Comparison of ENCODE assay signal across 9 mouse cellular contexts in genomic region chr11:103171286-103171620, GRCm38 (mm10). TPM values are rescaled to one million over a fixed set of nuclear protein-coding genes. Genes with fewer than 3 reads are reported as not detected.
DNase-seq lines count a peak whose midpoint lies in the region; ATAC-seq and TF ChIP-seq lines count a peak whose summit lies in the region.
"Had no signal": no experiment of that assay in that cellular context is flagged by ENCODE, and none has a peak within 500 bp of the region (broad histone marks: within the 10 kb centered on the region; RNA-seq: fewer than 3 reads in every experiment).

No protein-coding gene starts in this region.

- H3K9ac ChIP-seq in kidney, embryonic 14.5 days (ENCODE audit: low read depth, low read length) = peak overlapping the region; percentile 69
- H3K9ac ChIP-seq in hindbrain, embryonic 13.5 days = peak overlapping the region; percentile 76
- peak overlapping the region; percentile 86 for H3K9ac ChIP-seq in midbrain, embryonic 16.5 days (ENCODE audit: low read depth, low read length)

- H3K36me3 ChIP-seq in kidney, embryonic 14.5 days (ENCODE audit: control insufficient read depth, insufficient read depth, low read length) = no peaks in the 10 kb centered on the region
- no peaks in the 10 kb centered on the region for H3K36me3 ChIP-seq in hindbrain, embryonic 13.5 days
- H3K36me3 ChIP-seq in midbrain, embryonic 16.5 days (ENCODE audit: control insufficient read depth, insufficient read depth, low read length) = no peaks in the 10 kb centered on the region

- H3K27ac ChIP-seq in kidney, embryonic 14.5 days (ENCODE audit: low read depth, low read length) = peak overlapping the region; percentile 4; the same call in 1 of the 2 replicates
- H3K27ac ChIP-seq in bone marrow macrophage, adult 2 months (ENCODE audit: insufficient read depth, low read depth, low read length) = peak overlapping the region; percentile 88
- 0 out of 2 replicates have a peak overlapping the region, but pooled peaks have one; percentile 48 for H3K27ac ChIP-seq in hindbrain, embryonic 13.5 days
- H3K27ac ChIP-seq in midbrain, embryonic 16.5 days (ENCODE audit: low read length) = peak overlapping the region; percentile 71

- ATAC-seq in kidney, embryonic 14.5 days (ENCODE audit: low FRiP score, low TSS enrichment) = no peak
- ATAC-seq in hindbrain, embryonic 13.5 days (ENCODE audit: low FRiP score) = peak; percentile 15; the same call in 1 of the 2 replicates
- no peak; the same call in 1 of the 2 replicates for ATAC-seq in midbrain, embryonic 16.5 days

- TF ChIP-seq POLR2A in bone marrow macrophage, adult 2 months (IDR thresholded peaks at IDR 0.05; ENCODE audit: borderline replicate concordance, low read depth, low read length) = no peak

- peaks cover 19% of the 10 kb centered on the region for H3K4me1 ChIP-seq in kidney, embryonic 14.5 days (ENCODE audit: control insufficient read depth, insufficient read depth, low read length)
- peaks cover 38% of the 10 kb centered on the region for H3K4me1 ChIP-seq in bone marrow macrophage, adult 2 months (ENCODE audit: control insufficient read depth, insufficient read depth, low read length)
- peaks cover 42% of the 10 kb centered on the region for H3K4me1 ChIP-seq in hindbrain, embryonic 13.5 days (replicated peaks)
- peaks cover 32% of the 10 kb centered on the region for H3K4me1 ChIP-seq in midbrain, embryonic 16.5 days (ENCODE audit: control insufficient read depth, insufficient read depth, low read length)

- H3K4me2 ChIP-seq in kidney, embryonic 14.5 days (replicated peaks; ENCODE audit: low read depth, low read length) = peak overlapping the region; percentile 99
- H3K4me2 ChIP-seq in hindbrain, embryonic 13.5 days = peak overlapping the region; percentile 83
- H3K4me2 ChIP-seq in midbrain, embryonic 16.5 days (ENCODE audit: low read length) = peak overlapping the region; percentile 76

- no peak for TF ChIP-seq CTCF in bone marrow macrophage, adult 2 months (IDR thresholded peaks at IDR 0.05; ENCODE audit: low read depth, low read length)

- peak overlapping the region; percentile 63 for H3K4me3 ChIP-seq in kidney, embryonic 14.5 days (ENCODE audit: low read length)
- H3K4me3 ChIP-seq in bone marrow macrophage, adult 2 months (ENCODE audit: insufficient read depth, low read length) = peak overlapping the region; percentile 88
- H3K4me3 ChIP-seq in hindbrain, embryonic 13.5 days = peak overlapping the region; percentile 74
- peak overlapping the region; percentile 73 for H3K4me3 ChIP-seq in midbrain, embryonic 16.5 days (ENCODE audit: low read depth, low read length)

- no peak for DNase-seq in kidney, postnatal 4 days
- no peak for DNase-seq in gastrocnemius, postnatal 14 days
- DNase-seq in adrenal gland, adult 2 months = no peak
- no peak for DNase-seq in gastrocnemius, adult 8-10 months (ENCODE audit: low spot score in 2 of 2)

- H3K9me3 ChIP-seq in kidney, embryonic 14.5 days (ENCODE audit: control insufficient read depth, low read length) = no peaks in the 10 kb centered on the region
- no peaks in the 10 kb centered on the region for H3K9me3 ChIP-seq in hindbrain, embryonic 13.5 days
- H3K9me3 ChIP-seq in midbrain, embryonic 16.5 days (replicated peaks; ENCODE audit: control insufficient read depth, low read length, poor library complexity, severe bottlenecking) = no peaks in the 10 kb centered on the region

- WGBS in kidney, embryonic 14.5 days = 2% methylated on average over 23 of the region's 23 CpGs
- 2% methylated on average over 23 of the region's 23 CpGs for WGBS in hindbrain, embryonic 13.5 days
- 2% methylated on average over 23 of the region's 23 CpGs for WGBS in midbrain, embryonic 16.5 days

- H3K27me3 ChIP-seq in kidney, embryonic 14.5 days (ENCODE audit: control insufficient read depth, insufficient read depth, low read length) = peaks cover 36% of the 10 kb centered on the region
- peaks cover 70% of the 10 kb centered on the region for H3K27me3 ChIP-seq in hindbrain, embryonic 13.5 days
- no peaks in the 10 kb centered on the region for H3K27me3 ChIP-seq in midbrain, embryonic 16.5 days (ENCODE audit: control insufficient read depth, insufficient read depth, low read depth, low read length)

- intact Hi-C loops in gastrocnemius, postnatal 14 days (cut with DNase I; ENCODE audit: low total_unique reads) = loop anchor here (5.0 kb wide), 1 partner anchor 156 kb away; no protein-coding TSS in a partner anchor

RNA-seq across cellular contexts. Expression of gene Fmnl1, which starts 0.3 kb away (rescaled TPM):
- 1.1 and 4.0 TPM in 2 replicates for polyA plus RNA-seq in kidney, embryonic 14.5 days (2014; fragmentation: Nextera tagmentation; extraction: Ambion mirVana)
- 216 and 241 TPM in 2 replicates for polyA plus RNA-seq in bone marrow macrophage, adult 2 months (2012; ENCODE audit: insufficient read depth, insufficient read length, missing spikeins)
- 3.1 and 3.3 TPM in 2 replicates for polyA plus RNA-seq in hindbrain, embryonic 13.5 days (2015; fragmentation: Nextera tagmentation; extraction: Ambion mirVana)
- polyA plus RNA-seq in midbrain, embryonic 16.5 days (2015; fragmentation: Nextera tagmentation; extraction: Ambion mirVana) = 5.7 and 6.3 TPM in 2 replicates
- 1 to 10 TPM; 6.7 to 7.3 TPM for total RNA-seq in gastrocnemius, postnatal 14 days (2021)
- 10 to 100 TPM; 18.9 to 24.2 TPM for total RNA-seq in adrenal gland, adult 2 months (2021)
- 16.3 and 19.2 TPM in 2 replicates for polyA plus RNA-seq in adrenal gland, adult 2 months (2012; rRNA removed)
- 1 to 10 TPM; 2.2 to 3.9 (median 3.5) TPM for total RNA-seq in gastrocnemius, adult 8-10 months (2022)

RNA-seq across cellular contexts. Expression of gene 1700023F06Rik, which starts 37.1 kb away (rescaled TPM):
- polyA plus RNA-seq in kidney, embryonic 14.5 days (2014; fragmentation: Nextera tagmentation; extraction: Ambion mirVana) = 0.26 and 0.29 TPM in 2 replicates
- polyA plus RNA-seq in bone marrow macrophage, adult 2 months (2012; ENCODE audit: insufficient read depth, insufficient read length, missing spikeins) = not detected in 2 replicates
- polyA plus RNA-seq in hindbrain, embryonic 13.5 days (2015; fragmentation: Nextera tagmentation; extraction: Ambion mirVana) = 0.87 and 1.3 TPM in 2 replicates
- polyA plus RNA-seq in midbrain, embryonic 16.5 days (2015; fragmentation: Nextera tagmentation; extraction: Ambion mirVana) = 2.3 and 3.1 TPM in 2 replicates
- total RNA-seq in gastrocnemius, postnatal 14 days (2021) = not detected
- under 1 TPM; 0.45 to 0.52 TPM for total RNA-seq in adrenal gland, adult 2 months (2021)
- polyA plus RNA-seq in adrenal gland, adult 2 months (2012; rRNA removed) = 1.4 and 2.1 TPM in 2 replicates
- total RNA-seq in gastrocnemius, adult 8-10 months (2022) = not detected
- total RNA-seq: neutrophil, adult 5-6 weeks had no signal

RNA-seq across cellular contexts. Expression of gene Hexim2, which starts 39.0 kb away (rescaled TPM):
- polyA plus RNA-seq in kidney, embryonic 14.5 days (2014; fragmentation: Nextera tagmentation; extraction: Ambion mirVana) = 8.3 and 10.3 TPM in 2 replicates
- 3.1 and 3.6 TPM in 2 replicates for polyA plus RNA-seq in bone marrow macrophage, adult 2 months (2012; ENCODE audit: insufficient read depth, insufficient read length, missing spikeins)
- polyA plus RNA-seq in hindbrain, embryonic 13.5 days (2015; fragmentation: Nextera tagmentation; extraction: Ambion mirVana) = 21.3 and 22.3 TPM in 2 replicates
- 29.9 and 37.0 TPM in 2 replicates for polyA plus RNA-seq in midbrain, embryonic 16.5 days (2015; fragmentation: Nextera tagmentation; extraction: Ambion mirVana)
- total RNA-seq in gastrocnemius, postnatal 14 days (2021) = 1 to 10 TPM; 2.7 to 3.8 TPM
- 1 to 10 TPM; 2.8 to 7.0 TPM for total RNA-seq in adrenal gland, adult 2 months (2021)
- polyA plus RNA-seq in adrenal gland, adult 2 months (2012; rRNA removed) = 3.3 and 4.5 TPM in 2 replicates
- 1 to 10 TPM; 1.7 to 4.0 (median 2.8) TPM for total RNA-seq in gastrocnemius, adult 8-10 months (2022)

RNA-seq across cellular contexts. Expression of gene Spata32, which starts 47.0 kb away (rescaled TPM):
- polyA plus RNA-seq in kidney, embryonic 14.5 days (2014; fragmentation: Nextera tagmentation; extraction: Ambion mirVana) = not detected in 2 replicates
- not detected in 2 replicates for polyA plus RNA-seq in bone marrow macrophage, adult 2 months (2012; ENCODE audit: insufficient read depth, insufficient read length, missing spikeins)
- 0.40 and 0.58 TPM in 2 replicates for polyA plus RNA-seq in hindbrain, embryonic 13.5 days (2015; fragmentation: Nextera tagmentation; extraction: Ambion mirVana)
- polyA plus RNA-seq in midbrain, embryonic 16.5 days (2015; fragmentation: Nextera tagmentation; extraction: Ambion mirVana) = 1.2 and 1.3 TPM in 2 replicates
- not detected for total RNA-seq in gastrocnemius, postnatal 14 days (2021)
- total RNA-seq in adrenal gland, adult 2 months (2021) = not detected
- polyA plus RNA-seq in adrenal gland, adult 2 months (2012; rRNA removed) = not detected in 2 replicates
- total RNA-seq in gastrocnemius, adult 8-10 months (2022) = not detected
- total RNA-seq: neutrophil, adult 5-6 weeks had no signal

RNA-seq across cellular contexts. Expression of gene Hexim1, which starts 55.2 kb away (rescaled TPM):
- polyA plus RNA-seq in kidney, embryonic 14.5 days (2014; fragmentation: Nextera tagmentation; extraction: Ambion mirVana) = 7.1 and 8.9 TPM in 2 replicates
- 43.7 and 44.3 TPM in 2 replicates for polyA plus RNA-seq in bone marrow macrophage, adult 2 months (2012; ENCODE audit: insufficient read depth, insufficient read length, missing spikeins)
- polyA plus RNA-seq in hindbrain, embryonic 13.5 days (2015; fragmentation: Nextera tagmentation; extraction: Ambion mirVana) = 3.6 and 4.3 TPM in 2 replicates
- 4.1 and 4.2 TPM in 2 replicates for polyA plus RNA-seq in midbrain, embryonic 16.5 days (2015; fragmentation: Nextera tagmentation; extraction: Ambion mirVana)
- total RNA-seq in gastrocnemius, postnatal 14 days (2021) = 10 to 100 TPM; 20.7 to 21.5 TPM
- total RNA-seq in adrenal gland, adult 2 months (2021) = 10 to 100 TPM; 70.9 to 83.7 TPM
- 15.7 and 16.5 TPM in 2 replicates for polyA plus RNA-seq in adrenal gland, adult 2 months (2012; rRNA removed)
- 10 to 100 TPM; 15.1 to 25.6 (median 18.7) TPM for total RNA-seq in gastrocnemius, adult 8-10 months (2022)

Comparison
In these comparisons a context has a peak if more than half of its experiments do, and no peak if none do; other contexts are left out.
1. H3K27ac ChIP-seq: peak in every context shown above with its lines; median percentile 88 in bone marrow macrophage, adult 2 months; 71 in midbrain, embryonic 16.5 days; 48 in hindbrain, embryonic 13.5 days; 4 in kidney, embryonic 14.5 days.
2. RNA of gene Fmnl1, which starts 0.3 kb away (polyA plus RNA-seq): 216 to 241 TPM in bone marrow macrophage, adult 2 months; 16.3 to 19.2 TPM in adrenal gland, adult 2 months, 5.7 to 6.3 TPM in midbrain, embryonic 16.5 days, 1.1 to 4.0 TPM in kidney, embryonic 14.5 days and 3.1 to 3.3 TPM in hindbrain, embryonic 13.5 days; every median in the first group is over 10 times any median in the second.
3. Peak in every context shown above with its lines, with median percentiles within 50 percentile points of each other: H3K4me2 ChIP-seq, H3K4me3 ChIP-seq and H3K9ac ChIP-seq.